Mouse (Mus musculus) heart, adult 2 months (tissue): ENCODE measurements at regions not wholly inside any gene's neighbourhood (a gene's known extent, or its start where the extent isn't known, plus 50 kb on each side); places are given as distances from the start of the nearest gene placed in this dataset.
A peak's percentile ranks its signal among the peaks of the same experiment; 100 is the strongest.

ENCODE experiments used
- DNase-seq, 2 experiments: peaks; one replicate each; pipeline ENCODE4 v3.0.0; 2021
- H3K27ac ChIP-seq: fragments of 200-600 bp; 2 replicates; pipeline ENCODE4 v1.8.1; 2022
- H3K27me3 ChIP-seq: fragments of 200-500 bp; 2 replicates; pipeline ENCODE4 v1.6.1; 2012; ENCODE audit warnings: mild to moderate bottlenecking, low read length, inconsistent platforms, mixed read lengths; ENCODE audit not compliant: control insufficient read depth, insufficient read depth
- H3K36me3 ChIP-seq: fragments of 200-500 bp; 2 replicates; pipeline ENCODE4 v1.6.1; 2012; ENCODE audit warnings: low read length, inconsistent platforms; ENCODE audit not compliant: control insufficient read depth, insufficient read depth
- H3K4me1 ChIP-seq: fragments of 200-500 bp; 2 replicates; pipeline ENCODE4 v1.6.1; 2011; ENCODE audit warnings: low read length; ENCODE audit not compliant: control insufficient read depth, insufficient read depth
- H3K4me3 ChIP-seq: fragments of 200-600 bp; 2 replicates; pipeline ENCODE4 v1.8.1; 2022
- H3K79me2 ChIP-seq: fragments of 200-500 bp; replicated peaks from 2 replicates; pipeline ENCODE4 v1.6.1; 2012; ENCODE audit warnings: mild to moderate bottlenecking, inconsistent platforms, low read length, moderate library complexity, mixed read lengths; ENCODE audit not compliant: control insufficient read depth, insufficient read depth
- H3K9ac ChIP-seq: fragments of 200-500 bp; 2 replicates; pipeline ENCODE4 v1.6.1; 2012; ENCODE audit warnings: low read depth, mild to moderate bottlenecking, control low read depth, inconsistent platforms, low read length, mixed read lengths
- CTCF ChIP-seq: fragments of 200-600 bp; IDR thresholded peaks from 2 replicates; pipeline ENCODE4 v1.8.1; 2022; ENCODE audit warnings: antibody characterized with exemption, mild to moderate bottlenecking, moderate library complexity
- EP300 ChIP-seq: fragments of 200-500 bp; IDR thresholded peaks from 2 replicates; pipeline ENCODE4 v1.6.1; 2011; ENCODE audit warnings: low read depth, low read length, control low read depth; ENCODE audit not compliant: insufficient read depth
- POLR2A ChIP-seq: fragments of 200-500 bp; IDR thresholded peaks from 2 replicates; pipeline ENCODE4 v1.6.1; 2011; ENCODE audit warnings: mild to moderate bottlenecking, low read depth, low read length, control low read depth; ENCODE audit not compliant: insufficient read depth
- WGBS: fragments of 180-500 bp; shearing (Covaris S2); methylation state at CpG from one replicate; pipeline ENCODE4 v1.1.7; 2018; 5-methylcytosine and 5-hydroxymethylcytosine counted together
- intact Hi-C: fragments of 180-260 bp; cut with DNase I; formaldehyde crosslinking; loops from one replicate; pipeline ENCODE4 v1.15.1; 2025

DNA sequence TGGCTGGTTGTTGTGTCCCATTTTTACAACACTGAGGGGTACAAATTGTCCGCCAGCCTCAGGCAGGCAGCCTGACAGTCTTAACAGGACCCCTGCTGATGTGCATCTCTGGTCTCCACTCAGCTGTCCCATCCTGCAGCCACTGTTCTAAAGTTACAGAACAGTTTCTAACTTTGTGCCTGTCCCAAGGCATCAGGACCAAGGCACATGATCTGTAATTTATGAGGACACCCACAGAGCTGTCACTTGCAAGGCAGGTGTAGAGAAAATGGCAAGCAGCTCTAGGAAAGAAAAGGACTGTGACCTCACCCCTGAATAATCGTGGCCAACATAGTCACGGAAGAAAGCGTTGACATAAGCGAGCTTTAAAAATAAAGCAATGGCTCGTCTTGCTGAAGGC lies 93.0 kb upstream of the Vgll2 start:
- Histone ChIP-seq H3K27me3 (no peaks in the 10 kb centered on the region), H3K27ac (no peak overlapping the region), H3K36me3 (no peaks in the 10 kb centered on the region), H3K79me2 (no peaks in the 10 kb centered on the region), H3K4me3 (no peak overlapping the region), H3K4me1 (no peaks in the 10 kb centered on the region), H3K9ac (no peak overlapping the region)
- WGBS = 62% methylated on average over 6 of the region's 6 CpGs
- TF ChIP-seq EP300 = no peak
- TF ChIP-seq POLR2A = no peak
- no peak for TF ChIP-seq CTCF
- intact Hi-C loops = no loop called here
- DNase-seq = no peak

DNA sequence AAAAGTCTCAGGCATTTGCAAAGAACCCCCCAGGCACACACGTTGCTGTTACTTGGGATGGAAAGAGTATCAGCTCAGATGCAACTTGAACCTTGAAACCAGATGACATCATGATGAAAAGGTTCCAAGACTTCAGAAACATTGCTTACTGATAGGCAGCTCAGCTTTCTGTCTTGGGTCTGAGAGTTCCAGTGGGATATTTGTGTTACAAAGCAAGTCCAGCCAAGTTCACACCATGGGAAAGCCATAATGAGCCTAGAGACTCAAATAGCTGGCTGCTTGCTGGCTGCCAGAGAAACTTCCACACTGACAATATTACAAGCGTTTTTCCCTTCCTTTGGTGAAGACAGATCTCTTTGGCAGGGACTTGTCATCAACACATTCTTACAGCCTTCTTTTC lies 92.0 kb upstream of the Vgll2 start:
- no peaks in the 10 kb centered on the region for H3K79me2 ChIP-seq
- H3K4me1 ChIP-seq = no peaks in the 10 kb centered on the region
- TF ChIP-seq EP300 (no peak), CTCF (no peak), POLR2A (no peak)
- DNase-seq = peak in 1 of 2 experiments; percentile 6
- H3K9ac ChIP-seq = no peak overlapping the region
- WGBS = 28% methylated on average over 2 of the region's 2 CpGs
- no peaks in the 10 kb centered on the region for H3K27me3 ChIP-seq
- H3K36me3 ChIP-seq = no peaks in the 10 kb centered on the region
- H3K4me3 ChIP-seq = no peak overlapping the region
- peak overlapping the region; percentile 64 for H3K27ac ChIP-seq
- intact Hi-C loops = no loop called here

DNA sequence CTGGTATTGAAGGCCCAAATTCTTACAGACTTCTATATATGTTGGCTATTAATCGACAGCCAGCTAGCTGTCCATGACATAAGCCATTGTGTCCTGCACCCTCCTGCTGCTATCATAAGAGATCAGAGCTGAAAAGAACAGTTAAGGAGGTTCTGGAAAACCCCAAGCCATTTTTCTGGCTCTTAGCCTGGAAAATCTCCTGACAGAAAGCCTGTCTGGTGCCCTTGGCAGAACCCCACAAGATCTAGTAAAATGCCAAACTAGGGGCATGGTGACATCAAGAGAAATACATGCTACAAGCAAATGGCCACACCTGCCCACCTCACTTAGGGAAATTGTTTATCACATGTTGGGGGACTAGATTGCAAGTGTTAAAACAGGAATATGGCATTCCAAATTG lies 91.6 kb upstream of the Vgll2 start:
- DNase-seq = peak; percentile 24 to 28
- Histone ChIP-seq H3K4me3 (no peak overlapping the region), H3K27ac (peak overlapping the region; percentile 64), H3K27me3 (no peaks in the 10 kb centered on the region), H3K79me2 (no peaks in the 10 kb centered on the region), H3K4me1 (no peaks in the 10 kb centered on the region), H3K9ac (no peak overlapping the region), H3K36me3 (no peaks in the 10 kb centered on the region)
- intact Hi-C loops = no loop called here
- 37% methylated on average over 1 of the region's 1 CpGs for WGBS
- TF ChIP-seq POLR2A = no peak
- TF ChIP-seq EP300 = 0 out of 2 replicates have a peak, but pooled peaks have one; percentile 40
- TF ChIP-seq CTCF = no peak

DNA sequence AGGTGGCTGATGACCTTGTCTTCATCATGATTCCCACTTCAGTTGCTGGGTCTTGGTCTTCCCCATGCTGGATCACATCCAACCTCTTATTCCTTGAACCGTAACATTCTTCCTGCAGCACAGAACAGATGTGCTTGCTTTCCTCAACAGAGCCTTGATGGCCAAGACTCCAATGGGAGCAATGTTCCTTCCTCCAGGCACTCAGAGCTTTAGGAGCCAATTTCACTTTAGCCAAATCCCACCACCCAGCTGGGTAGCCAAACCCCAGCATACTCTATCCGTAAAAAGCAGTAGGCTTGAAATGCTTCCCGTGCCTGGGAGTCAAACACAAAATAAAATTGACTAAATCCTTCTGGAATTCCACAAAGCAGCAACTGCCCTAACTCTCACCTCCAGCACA lies 86.8 kb upstream of the Vgll2 start:
- DNase-seq = no peak
- Histone ChIP-seq H3K27me3 (no peaks in the 10 kb centered on the region), H3K79me2 (no peaks in the 10 kb centered on the region), H3K4me3 (no peak overlapping the region), H3K27ac (no peak overlapping the region), H3K9ac (no peak overlapping the region), H3K4me1 (no peaks in the 10 kb centered on the region), H3K36me3 (no peaks in the 10 kb centered on the region)
- WGBS = 73% methylated on average over 3 of the region's 3 CpGs
- intact Hi-C loops = no loop called here
- TF ChIP-seq CTCF = no peak
- no peak for TF ChIP-seq POLR2A
- TF ChIP-seq EP300 = no peak

DNA sequence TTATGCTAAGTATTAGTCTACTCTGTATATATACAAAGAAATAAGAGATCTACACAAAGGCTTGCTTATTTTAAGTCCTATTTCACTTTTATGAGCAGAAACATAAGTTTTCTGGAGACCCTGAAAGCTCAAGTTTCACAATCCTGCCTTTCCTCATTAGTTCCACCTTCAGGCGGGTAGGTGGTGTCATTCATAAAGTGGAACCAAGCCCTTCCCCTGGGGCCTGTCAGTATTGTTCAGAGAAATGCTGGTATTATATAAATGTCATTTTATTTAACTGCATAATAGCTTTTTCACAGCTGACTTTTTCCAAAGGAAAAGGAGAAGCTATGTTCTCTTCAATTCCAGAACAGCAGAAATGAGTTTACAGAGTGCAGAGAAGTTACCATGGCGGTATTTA lies 81.1 kb upstream of the Vgll2 start:
- Histone ChIP-seq H3K27me3 (no peaks in the 10 kb centered on the region), H3K79me2 (no peaks in the 10 kb centered on the region), H3K4me3 (no peak overlapping the region), H3K9ac (no peak overlapping the region), H3K27ac (no peak overlapping the region), H3K36me3 (no peaks in the 10 kb centered on the region), H3K4me1 (no peaks in the 10 kb centered on the region; the same call in 1 of the 2 replicates)
- WGBS = 79% methylated on average over 2 of the region's 2 CpGs
- no peak for DNase-seq
- intact Hi-C loops = no loop called here
- TF ChIP-seq POLR2A (no peak), EP300 (no peak), CTCF (no peak)

DNA sequence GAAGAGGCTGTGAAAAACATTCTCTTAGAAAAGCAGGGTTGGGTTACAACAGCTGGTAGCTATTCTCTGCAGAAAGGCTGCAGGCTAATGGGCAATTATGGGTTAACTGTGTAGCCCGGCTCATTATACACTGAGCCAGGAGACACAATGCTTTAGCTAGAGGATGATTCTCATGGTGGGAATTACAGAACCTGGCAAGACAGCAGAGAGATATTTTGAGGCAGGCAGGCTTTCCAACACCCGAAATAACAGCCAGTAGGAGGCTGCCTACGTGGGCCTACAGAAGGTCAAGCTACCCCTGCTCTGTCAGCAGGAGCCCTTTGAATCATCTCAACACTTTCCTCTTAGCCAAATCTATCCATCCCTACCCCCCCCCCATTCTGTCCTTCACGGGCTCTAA lies 76.6 kb upstream of the Vgll2 start:
- intact Hi-C loops = no loop called here
- Histone ChIP-seq H3K27ac (peak overlapping the region; percentile 52), H3K79me2 (no peaks in the 10 kb centered on the region), H3K27me3 (no peaks in the 10 kb centered on the region), H3K9ac (no peak overlapping the region), H3K4me1 (no peaks in the 10 kb centered on the region; the same call in 1 of the 2 replicates), H3K36me3 (no peaks in the 10 kb centered on the region), H3K4me3 (no peak overlapping the region)
- peak in 1 of 2 experiments; percentile 57 for DNase-seq
- TF ChIP-seq POLR2A = no peak
- TF ChIP-seq CTCF = peak; percentile 43
- TF ChIP-seq EP300 = no peak
- 35% methylated on average over 4 of the region's 4 CpGs for WGBS

DNA sequence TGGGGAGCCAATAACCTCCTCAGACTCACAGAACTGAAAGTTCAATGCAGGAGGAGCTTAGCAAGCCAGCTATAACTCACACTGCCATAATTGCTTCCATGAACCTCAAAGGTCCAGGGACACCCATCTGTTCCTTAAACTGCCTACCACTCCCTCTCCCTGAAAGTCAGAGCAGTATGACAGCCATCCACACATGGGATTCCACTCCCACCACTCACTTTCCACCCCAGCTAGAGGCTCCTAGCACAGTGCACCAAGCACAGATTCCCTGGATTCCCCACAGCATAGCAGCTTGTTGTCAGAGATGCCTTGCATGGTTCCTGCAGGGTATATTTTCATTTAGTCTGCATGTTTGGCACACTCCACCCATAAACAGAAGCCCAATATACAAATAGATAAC lies 76.1 kb upstream of the Vgll2 start:
- Histone ChIP-seq H3K79me2 (no peaks in the 10 kb centered on the region), H3K27ac (peak overlapping the region; percentile 41), H3K36me3 (no peaks in the 10 kb centered on the region), H3K4me1 (no peaks in the 10 kb centered on the region; the same call in 1 of the 2 replicates), H3K4me3 (no peak overlapping the region), H3K9ac (no peak overlapping the region), H3K27me3 (no peaks in the 10 kb centered on the region)
- intact Hi-C loops = no loop called here
- TF ChIP-seq CTCF (no peak), POLR2A (no peak), EP300 (no peak)
- DNase-seq = no peak
